Mouse (Mus musculus) liver, adult (tissue): Measurements from ENCODE around the gene Manf.

Source experiments
- GATA4 ChIP-seq: IDR thresholded peaks from 2 replicates; pipeline ENCODE4 v1.6.1; 2014; ENCODE audit warnings: mild to moderate bottlenecking, low read length; ENCODE audit not compliant: insufficient replicate concordance

Gene Manf

DNA sequence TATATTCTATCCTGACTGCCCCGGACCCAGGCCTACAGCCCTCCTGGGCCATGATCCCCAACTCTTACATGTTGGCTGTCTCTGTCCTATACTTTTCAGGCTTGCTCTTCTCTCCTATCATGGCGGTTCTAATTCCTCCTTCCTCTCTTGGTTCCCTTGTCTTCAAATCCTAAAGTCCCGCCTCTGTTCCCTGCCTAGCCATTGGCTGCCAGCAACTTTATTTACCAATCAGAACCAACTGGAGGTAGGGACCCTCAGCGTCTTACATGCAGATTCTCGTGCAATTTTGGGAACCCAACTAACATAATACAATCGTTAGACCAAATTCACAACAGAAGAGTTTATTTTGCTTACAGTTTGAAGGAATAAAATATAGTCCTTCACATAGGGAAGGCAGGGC lies 49.0 kb downstream of the Manf start:
- no peak for TF ChIP-seq GATA4

DNA sequence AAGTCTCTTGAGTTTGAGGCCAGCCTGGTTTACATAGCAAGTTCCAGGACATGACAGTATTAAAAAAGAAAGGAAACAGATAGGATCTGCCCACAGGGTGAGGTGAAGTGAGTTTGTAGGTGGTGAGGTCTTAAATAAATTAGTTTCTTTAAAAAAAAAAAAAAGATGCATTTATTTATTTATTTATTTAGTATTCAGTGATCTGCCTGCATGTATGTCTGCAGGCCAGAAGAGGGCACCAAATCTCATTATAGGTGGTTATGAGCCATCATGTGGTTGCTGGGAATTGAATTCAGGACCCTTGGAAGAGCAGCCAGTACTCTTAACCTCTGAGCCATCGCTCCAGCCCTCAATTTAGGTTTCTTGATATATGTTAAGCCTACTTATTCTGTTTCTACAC lies 51.2 kb downstream of the Manf start:
- no peak for TF ChIP-seq GATA4

DNA sequence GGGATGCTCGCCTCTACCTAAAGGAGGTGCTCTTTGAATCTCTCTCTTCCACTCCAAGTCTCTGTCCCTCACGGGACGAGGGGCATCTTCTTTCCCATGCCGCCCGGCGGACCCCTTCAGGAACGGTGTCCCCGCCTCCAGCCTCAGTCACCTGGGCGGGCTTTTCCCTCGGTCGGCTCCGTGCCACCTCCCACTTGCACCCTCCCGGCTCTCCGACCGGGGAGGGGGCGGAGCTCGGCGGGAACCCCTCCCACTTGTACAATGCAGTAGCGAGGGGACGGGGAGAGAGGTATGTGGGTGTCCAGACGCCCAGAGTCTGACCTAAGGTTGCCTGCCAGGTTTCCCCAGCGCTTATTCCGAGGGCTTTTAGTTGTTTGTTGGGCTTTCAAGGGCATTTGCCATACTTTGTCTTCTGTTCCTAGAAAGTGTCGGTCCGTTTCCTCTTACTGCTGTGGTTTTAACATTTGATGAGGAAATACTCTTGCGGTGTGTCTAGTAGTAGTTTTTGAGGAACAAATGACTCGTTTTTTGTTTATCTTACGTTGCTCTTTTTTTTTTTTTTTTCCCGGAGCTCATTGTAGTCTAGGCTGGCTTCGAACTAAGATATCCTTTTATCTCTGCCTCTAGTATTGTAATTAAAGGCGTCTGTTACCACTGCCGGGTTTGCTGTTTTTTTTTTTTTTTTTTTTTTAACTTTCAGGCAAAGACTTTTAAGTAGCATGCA lies 69.2 kb downstream of the Manf start:
- no peak for TF ChIP-seq GATA4

DNA sequence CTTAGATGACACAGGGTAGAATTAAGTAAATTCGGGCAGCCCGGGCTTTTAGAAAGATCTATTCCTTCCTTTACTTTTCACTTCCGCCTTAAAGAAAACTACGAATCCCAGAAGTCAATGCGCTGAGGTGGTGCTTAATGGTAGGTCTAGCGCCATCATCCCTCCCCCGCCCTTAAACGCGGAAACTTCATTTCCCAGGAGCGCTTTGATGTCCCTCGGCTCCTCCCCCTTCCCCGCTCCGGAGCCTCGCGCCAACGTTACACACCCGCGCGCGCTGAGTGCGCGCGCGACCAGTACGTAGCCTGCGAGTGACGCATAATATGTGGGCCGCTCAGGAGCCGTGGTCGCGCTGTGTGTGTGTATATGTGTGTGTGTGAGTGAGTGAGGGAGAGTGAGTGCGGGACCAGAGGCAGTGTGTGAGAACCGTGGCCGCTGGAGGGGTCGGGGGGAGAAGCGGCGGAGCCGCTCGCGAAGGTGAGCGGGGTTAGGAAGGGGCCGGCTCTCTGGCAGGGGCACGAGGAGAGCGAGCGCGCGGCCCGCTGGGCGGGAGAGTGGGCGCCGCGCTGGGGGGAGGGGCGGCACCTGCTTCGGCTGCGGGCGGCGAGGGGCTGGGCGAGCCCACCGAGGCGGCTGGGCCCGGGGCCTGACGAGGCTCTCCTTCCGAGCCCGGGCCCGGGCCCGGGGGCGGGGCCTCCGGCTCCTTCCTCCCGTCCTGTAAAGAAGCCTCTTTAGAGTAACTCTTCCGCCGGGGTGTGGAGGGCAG lies 70.0 kb downstream of the Manf start, which contains the start of gene Dcaf1:
TSS of gene Dcaf1 (plus strand) at position 257 of the 763 bp plus-strand sequence.
- peak; percentile 29; the same call in 1 of the 2 replicates for TF ChIP-seq GATA4

DNA sequence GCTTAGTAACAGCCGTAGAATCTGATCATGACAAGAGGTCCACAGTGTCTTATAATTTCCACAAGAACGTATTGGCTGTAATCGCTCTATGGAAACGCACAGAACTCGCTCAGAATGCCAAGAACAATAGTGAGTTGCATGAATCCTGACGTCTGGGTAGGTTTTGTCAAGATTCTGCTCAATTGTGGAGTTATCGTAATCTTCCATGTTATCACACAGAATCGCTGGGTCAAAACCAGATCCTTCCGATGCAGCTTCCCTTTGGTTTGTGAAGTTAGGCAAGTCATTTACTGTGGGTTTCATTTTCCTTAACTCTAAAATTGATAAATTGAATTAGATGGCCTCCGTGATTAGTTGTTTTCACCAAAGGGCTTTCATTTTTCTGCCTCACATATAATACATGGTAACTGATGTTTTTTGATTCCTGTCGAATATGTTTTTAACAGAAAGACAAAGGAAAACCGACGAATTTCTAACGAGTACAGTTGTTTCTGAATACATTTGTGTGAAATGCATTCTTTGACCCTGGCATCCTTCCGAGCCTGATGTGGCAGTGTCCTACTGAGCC lies 70.6 kb downstream of the Manf start:
- TF ChIP-seq GATA4, result no peak

DNA sequence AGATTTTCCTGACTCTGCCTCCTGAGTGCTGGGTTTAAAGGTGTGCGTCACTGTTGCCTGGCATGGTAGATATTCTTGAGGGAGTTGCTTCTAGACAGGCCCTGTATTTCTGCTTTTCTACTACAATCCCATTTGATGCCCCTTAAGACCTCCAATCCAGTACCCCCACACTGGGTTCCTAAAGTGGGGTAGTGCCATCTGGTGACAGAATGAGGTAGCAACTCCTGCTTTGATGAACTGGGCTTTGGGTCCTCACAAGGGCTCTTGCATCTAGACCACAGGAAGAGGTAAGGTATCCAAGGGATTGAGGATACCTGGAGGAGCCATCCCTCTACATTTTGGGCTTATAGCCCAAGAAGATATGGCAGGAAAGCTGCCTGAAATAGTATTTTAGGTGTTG lies 72.6 kb downstream of the Manf start:
- TF ChIP-seq GATA4, result no peak

DNA sequence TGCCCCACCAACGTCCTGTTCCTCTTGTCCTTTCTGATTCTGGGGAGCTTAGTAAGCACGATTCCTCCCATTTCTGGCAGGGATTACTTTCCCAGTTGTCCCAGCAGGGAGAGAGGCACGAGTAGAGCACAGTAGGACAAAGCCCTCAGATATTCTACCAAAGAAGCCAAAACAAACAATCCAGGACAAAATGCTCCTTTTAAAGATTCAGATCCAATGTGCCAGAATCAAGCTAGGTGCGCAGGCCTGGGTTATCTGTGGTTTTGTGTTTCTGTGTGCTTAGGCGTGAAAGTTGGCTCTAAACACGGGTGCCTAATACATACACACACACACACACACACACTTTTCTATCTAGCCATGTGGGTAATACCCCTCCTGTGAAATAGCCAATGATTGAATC lies 73.6 kb downstream of the Manf start:
- TF ChIP-seq GATA4, result no peak

DNA sequence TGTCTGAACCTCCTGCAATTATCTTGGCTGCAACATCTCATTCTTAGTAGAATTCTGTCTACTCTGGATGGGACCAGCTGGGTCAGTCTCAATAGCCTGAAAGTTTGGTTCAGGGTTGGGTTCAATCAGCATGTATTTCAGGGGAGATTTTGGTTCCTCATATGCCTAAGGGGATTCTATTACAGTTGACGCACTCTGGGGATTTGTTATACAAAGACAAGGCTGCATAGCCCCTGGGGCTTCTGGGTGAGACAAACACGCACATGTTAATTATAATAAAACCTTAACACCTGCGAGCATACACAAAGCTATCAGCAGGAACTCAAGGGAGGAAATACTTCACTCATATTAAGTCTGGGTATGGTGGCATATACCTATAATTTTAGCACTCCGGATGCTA lies 85.3 kb downstream of the Manf start:
- TF ChIP-seq GATA4, result no peak

DNA sequence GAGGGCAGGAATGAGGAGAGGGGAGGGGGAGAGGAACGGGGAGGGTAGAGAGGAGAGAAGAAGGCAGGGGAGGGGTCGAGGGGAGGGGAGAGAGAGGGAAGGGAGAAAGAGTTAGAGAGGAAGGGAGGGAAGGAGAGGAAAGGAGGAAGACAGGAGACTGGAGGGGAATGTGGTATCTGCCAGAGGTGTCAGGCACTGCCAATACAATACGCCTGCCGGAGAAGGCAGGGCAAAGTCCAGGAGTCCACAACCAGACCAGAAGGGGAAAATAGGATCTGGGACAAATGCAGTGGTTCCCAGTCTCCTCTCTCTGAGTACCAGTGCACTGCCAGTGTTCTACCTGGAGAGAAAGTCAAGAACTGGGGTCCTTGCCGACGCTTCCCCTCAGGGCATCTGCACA lies 100.9 kb downstream of the Manf start:
- TF ChIP-seq GATA4, result no peak

DNA sequence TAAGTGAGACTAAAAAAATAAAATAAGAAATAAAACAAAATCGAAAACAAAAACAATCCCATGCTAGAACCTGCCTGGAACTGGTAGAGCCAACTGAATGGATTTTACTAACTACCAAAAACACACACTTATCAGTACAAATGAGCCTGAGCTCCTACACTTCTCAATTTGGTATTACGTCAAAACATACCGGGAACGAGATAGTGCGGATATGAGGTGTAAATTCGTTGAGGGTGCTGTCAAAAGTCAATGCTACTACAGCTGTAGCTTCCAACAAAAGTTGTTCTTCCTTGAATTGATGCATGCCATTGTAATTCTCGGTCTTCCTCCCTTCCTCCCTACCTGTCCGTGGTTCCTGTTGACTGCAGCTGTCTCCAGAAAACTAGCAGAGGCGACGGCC lies 102.4 kb downstream of the Manf start:
- no peak for TF ChIP-seq GATA4

DNA sequence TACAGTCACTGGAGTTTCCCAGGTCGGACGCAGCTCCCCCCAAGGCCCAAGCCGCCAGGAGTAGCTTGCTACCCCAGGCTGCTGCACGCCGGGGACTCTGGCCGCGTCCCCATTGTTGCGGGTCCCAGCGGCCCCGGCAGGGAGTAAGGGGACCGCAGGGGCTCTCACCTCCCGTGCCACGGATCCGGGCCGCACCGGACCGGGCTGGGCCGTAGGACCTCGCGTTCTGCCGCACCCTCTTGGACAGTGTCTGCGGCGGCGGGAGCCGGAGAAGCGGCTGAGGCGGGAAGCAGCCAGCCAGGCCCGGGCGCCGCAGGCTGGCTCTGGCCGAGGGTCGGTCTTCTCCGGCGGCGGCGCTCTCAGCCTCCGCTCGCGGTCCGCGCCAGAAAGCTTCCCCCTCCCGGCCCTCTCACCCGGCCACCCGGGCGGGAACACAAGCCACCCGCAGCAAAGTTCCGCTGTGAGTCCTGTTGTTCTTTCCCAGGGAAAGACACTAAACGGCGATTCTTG lies 102.9 kb downstream of the Manf start, which contains the start of gene Rad54l2:
TSS of gene Rad54l2 (minus strand) at position 383 of the 510 bp plus-strand sequence.
- TF ChIP-seq GATA4, result peak; percentile 11; the same call in 1 of the 2 replicates
